Mouse (Mus musculus): ENCODE measurements at regions not wholly inside any gene's neighbourhood (a gene's known extent, or its start where the extent isn't known, plus 50 kb on each side); places are given as distances from the start of the nearest gene placed in this dataset.
A peak's percentile ranks its signal among the peaks of the same experiment; 100 is the strongest.

GRCm38 (mm10) chr17:63798381-63798780, 64.5 kb upstream of the Fer start:
- Histone ChIP-seq H3K36me3 (ENCODE audit: control insufficient read depth, insufficient read depth, low read length) (no peaks in the 10 kb centered on the region), H3K27ac (ENCODE audit: control insufficient read depth, insufficient read depth, low read length) (no peak overlapping the region), H3K27me3 (ENCODE audit: control insufficient read depth, insufficient read depth, low read length) (no peaks in the 10 kb centered on the region), H3K4me1 (replicated peaks; ENCODE audit: control insufficient read depth, insufficient read depth, low read length) (no peaks in the 10 kb centered on the region), H3K4me3 (ENCODE audit: control insufficient read depth, insufficient read depth, low read length) (no peak overlapping the region)
- no peak for TF ChIP-seq CTCF (IDR thresholded peaks at IDR 0.05; ENCODE audit: borderline replicate concordance, control insufficient read depth, extremely low read depth, insufficient read depth, low read length, poor library complexity)
- no peak for TF ChIP-seq POLR2A (IDR thresholded peaks at IDR 0.05; ENCODE audit: control insufficient read depth, extremely low read depth, insufficient read depth, low read length, poor library complexity)
- WGBS, result 94% methylated on average over 6 of the region's 6 CpGs
- no peak for DNase-seq

- Histone ChIP-seq H3K4me3 (ENCODE audit: control insufficient read depth, insufficient read depth, low read length) (no peak overlapping the region), H3K4me1 (replicated peaks; ENCODE audit: control insufficient read depth, insufficient read depth, low read length) (no peaks in the 10 kb centered on the region), H3K27me3 (ENCODE audit: control insufficient read depth, insufficient read depth, low read length) (no peaks in the 10 kb centered on the region), H3K27ac (ENCODE audit: control insufficient read depth, insufficient read depth, low read length) (no peak overlapping the region), H3K36me3 (ENCODE audit: control insufficient read depth, insufficient read depth, low read length) (no peaks in the 10 kb centered on the region)
- 92% methylated on average over 6 of the region's 6 CpGs for WGBS
- TF ChIP-seq POLR2A (IDR thresholded peaks at IDR 0.05; ENCODE audit: control insufficient read depth, extremely low read depth, insufficient read depth, low read length, poor library complexity) (no peak), CTCF (IDR thresholded peaks at IDR 0.05; ENCODE audit: borderline replicate concordance, control insufficient read depth, extremely low read depth, insufficient read depth, low read length, poor library complexity) (no peak)
- no peak for DNase-seq
These were observed 63.8 kb upstream of the Fer start for GRCm38 (mm10) chr17:63798961-63799531.

- Histone ChIP-seq H3K27ac (ENCODE audit: control insufficient read depth, insufficient read depth, low read length) (no peak overlapping the region), H3K36me3 (ENCODE audit: control insufficient read depth, insufficient read depth, low read length) (no peaks in the 10 kb centered on the region), H3K27me3 (ENCODE audit: control insufficient read depth, insufficient read depth, low read length) (no peaks in the 10 kb centered on the region), H3K4me1 (replicated peaks; ENCODE audit: control insufficient read depth, insufficient read depth, low read length) (no peaks in the 10 kb centered on the region), H3K4me3 (ENCODE audit: control insufficient read depth, insufficient read depth, low read length) (no peak overlapping the region)
- DNase-seq, result no peak
- 95% methylated on average over 9 of the region's 9 CpGs for WGBS
- TF ChIP-seq POLR2A (IDR thresholded peaks at IDR 0.05; ENCODE audit: control insufficient read depth, extremely low read depth, insufficient read depth, low read length, poor library complexity) (no peak), CTCF (IDR thresholded peaks at IDR 0.05; ENCODE audit: borderline replicate concordance, control insufficient read depth, extremely low read depth, insufficient read depth, low read length, poor library complexity) (no peak)
These were observed 61.5 kb upstream of the Fer start for GRCm38 (mm10) chr17:63801411-63801810.

GRCm38 (mm10) chr17:63802846-63803245, 60.0 kb upstream of the Fer start:
- H3K4me3 ChIP-seq (ENCODE audit: control insufficient read depth, insufficient read depth, low read length), result no peak overlapping the region
- 80% methylated on average over 5 of the region's 5 CpGs for WGBS
- no peak for TF ChIP-seq CTCF (IDR thresholded peaks at IDR 0.05; ENCODE audit: borderline replicate concordance, control insufficient read depth, extremely low read depth, insufficient read depth, low read length, poor library complexity)
- TF ChIP-seq POLR2A (IDR thresholded peaks at IDR 0.05; ENCODE audit: control insufficient read depth, extremely low read depth, insufficient read depth, low read length, poor library complexity), result no peak

GRCm38 (mm10) chr17:63803599-63803998, 59.3 kb upstream of the Fer start:
- peak; percentile 36 for DNase-seq
- Histone ChIP-seq H3K27ac (ENCODE audit: control insufficient read depth, insufficient read depth, low read length) (no peak overlapping the region), H3K27me3 (ENCODE audit: control insufficient read depth, insufficient read depth, low read length) (no peaks in the 10 kb centered on the region), H3K4me3 (ENCODE audit: control insufficient read depth, insufficient read depth, low read length) (no peak overlapping the region), H3K4me1 (replicated peaks; ENCODE audit: control insufficient read depth, insufficient read depth, low read length) (no peaks in the 10 kb centered on the region), H3K36me3 (ENCODE audit: control insufficient read depth, insufficient read depth, low read length) (no peaks in the 10 kb centered on the region)
- no peak for TF ChIP-seq CTCF (IDR thresholded peaks at IDR 0.05; ENCODE audit: borderline replicate concordance, control insufficient read depth, extremely low read depth, insufficient read depth, low read length, poor library complexity)
- WGBS, result 32% methylated on average over 11 of the region's 11 CpGs

More at GRCm38 (mm10) chr17:63802846-63803245, 60.0 kb upstream of the Fer start:
- Histone ChIP-seq H3K36me3 (ENCODE audit: control insufficient read depth, insufficient read depth, low read length) (no peaks in the 10 kb centered on the region), H3K27ac (ENCODE audit: control insufficient read depth, insufficient read depth, low read length) (no peak overlapping the region), H3K4me1 (replicated peaks; ENCODE audit: control insufficient read depth, insufficient read depth, low read length) (no peaks in the 10 kb centered on the region), H3K27me3 (ENCODE audit: control insufficient read depth, insufficient read depth, low read length) (no peaks in the 10 kb centered on the region)
- DNase-seq, result no peak

- H3K4me1 ChIP-seq (replicated peaks; ENCODE audit: control insufficient read depth, insufficient read depth, low read length), result no peaks in the 10 kb centered on the region
- TF ChIP-seq POLR2A (IDR thresholded peaks at IDR 0.05; ENCODE audit: control insufficient read depth, extremely low read depth, insufficient read depth, low read length, poor library complexity) (no peak), CTCF (IDR thresholded peaks at IDR 0.05; ENCODE audit: borderline replicate concordance, control insufficient read depth, extremely low read depth, insufficient read depth, low read length, poor library complexity) (no peak)
These were observed 58.4 kb upstream of the Fer start for GRCm38 (mm10) chr17:63804416-63804815.

GRCm38 (mm10) chr17:63806360-63806759, 56.5 kb upstream of the Fer start:
- H3K4me3 ChIP-seq (ENCODE audit: control insufficient read depth, insufficient read depth, low read length), result no peak overlapping the region
- no peaks in the 10 kb centered on the region for H3K36me3 ChIP-seq (ENCODE audit: control insufficient read depth, insufficient read depth, low read length)
- no peak for DNase-seq
- no peaks in the 10 kb centered on the region for H3K4me1 ChIP-seq (replicated peaks; ENCODE audit: control insufficient read depth, insufficient read depth, low read length)
- H3K27me3 ChIP-seq (ENCODE audit: control insufficient read depth, insufficient read depth, low read length), result no peaks in the 10 kb centered on the region
- WGBS, result 75% methylated on average over 10 of the region's 10 CpGs
- TF ChIP-seq POLR2A (IDR thresholded peaks at IDR 0.05; ENCODE audit: control insufficient read depth, extremely low read depth, insufficient read depth, low read length, poor library complexity) (no peak), CTCF (IDR thresholded peaks at IDR 0.05; ENCODE audit: borderline replicate concordance, control insufficient read depth, extremely low read depth, insufficient read depth, low read length, poor library complexity) (no peak)
- no peak overlapping the region for H3K27ac ChIP-seq (ENCODE audit: control insufficient read depth, insufficient read depth, low read length)

More at GRCm38 (mm10) chr17:63804416-63804815, 58.4 kb upstream of the Fer start:
- Histone ChIP-seq H3K27ac (ENCODE audit: control insufficient read depth, insufficient read depth, low read length) (no peak overlapping the region), H3K36me3 (ENCODE audit: control insufficient read depth, insufficient read depth, low read length) (no peaks in the 10 kb centered on the region), H3K27me3 (ENCODE audit: control insufficient read depth, insufficient read depth, low read length) (no peaks in the 10 kb centered on the region), H3K4me3 (ENCODE audit: control insufficient read depth, insufficient read depth, low read length) (no peak overlapping the region)
- DNase-seq, result no peak
- 97% methylated on average over 4 of the region's 4 CpGs for WGBS
